In genomic region chr3:53044682-53045299, GRCm38 (mm10) we compare ENCODE assay signal across 9 mouse cellular contexts. TPM values are rescaled to one million over a fixed set of nuclear protein-coding genes. Genes with fewer than 3 reads are reported as not detected.
A peak's percentile ranks its signal among the peaks of the same experiment; 100 is the strongest.
DNase-seq lines count a peak whose midpoint lies in the region; ATAC-seq and TF ChIP-seq lines count a peak whose summit lies in the region.
"Had no signal": no experiment of that assay in that cellular context is flagged by ENCODE, and none has a peak within 500 bp of the region (broad histone marks: within the 10 kb centered on the region; RNA-seq: fewer than 3 reads in every experiment).

No protein-coding gene starts in this region.

- peak overlapping the region; percentile 24 for H3K4me2 ChIP-seq in forebrain, embryonic 14.5 days (ENCODE audit: low read length)
- peak overlapping the region; percentile 66 for H3K4me2 ChIP-seq in intestine, embryonic 14.5 days (ENCODE audit: low read length)
- peak overlapping the region; percentile 87 for H3K4me2 ChIP-seq in neural tube, embryonic 13.5 days

- H3K27me3 ChIP-seq in forebrain, embryonic 14.5 days (replicated peaks; ENCODE audit: control insufficient read depth, insufficient read depth, low read length): no peaks in the 10 kb centered on the region
- peaks cover 14% of the 10 kb centered on the region; the same call in 1 of the 2 replicates for H3K27me3 ChIP-seq in intestine, embryonic 14.5 days (replicated peaks; ENCODE audit: control insufficient read depth, insufficient read depth, low read length)
- peaks cover 13% of the 10 kb centered on the region for H3K27me3 ChIP-seq in neural tube, embryonic 13.5 days

- TF ChIP-seq CTCF in layer of hippocampus, adult 2 months (conservative IDR thresholded peaks at IDR 0.05): no peak

- no peaks in the 10 kb centered on the region for H3K9me3 ChIP-seq in forebrain, embryonic 14.5 days (replicated peaks; ENCODE audit: control insufficient read depth, low read length)
- H3K9me3 ChIP-seq in intestine, embryonic 14.5 days (ENCODE audit: control insufficient read depth, low read length): no peaks in the 10 kb centered on the region
- H3K9me3 ChIP-seq in neural tube, embryonic 13.5 days: no peaks in the 10 kb centered on the region

- ATAC-seq in forebrain, embryonic 14.5 days: no peak
- no peak for ATAC-seq in intestine, embryonic 14.5 days (replicated peaks; ENCODE audit: low FRiP score, low TSS enrichment, low read depth)
- no peak for ATAC-seq in neural tube, embryonic 13.5 days (ENCODE audit: low read depth)

- no peak for DNase-seq in layer of hippocampus, adult 2 months (ENCODE audit: low spot score in 2 of 2)
- DNase-seq in layer of hippocampus, adult 9-11 months: no peak
- DNase-seq in forebrain, embryonic 14.5 days (ENCODE audit: low spot score): no peak
- DNase-seq in intestine, embryonic 14.5 days (ENCODE audit: low spot score): no peak
- no peak for DNase-seq in yolk sac, embryonic 10.5 days (ENCODE audit: low spot score)
- no peak for DNase-seq in testis, postnatal 10 days (ENCODE audit: low spot score)
- DNase-seq: right cerebral cortex, postnatal 4 days had no signal

- WGBS in forebrain, embryonic 14.5 days: 76% methylated on average over 11 of the region's 11 CpGs
- 43% methylated on average over 11 of the region's 11 CpGs for WGBS in intestine, embryonic 14.5 days
- WGBS in neural tube, embryonic 13.5 days: 30% methylated on average over 11 of the region's 11 CpGs

- no peak overlapping the region for H3K9ac ChIP-seq in forebrain, embryonic 14.5 days (ENCODE audit: low read length)
- H3K9ac ChIP-seq in intestine, embryonic 14.5 days (ENCODE audit: low read length): peak overlapping the region; percentile 20; the same call in 1 of the 2 replicates
- H3K9ac ChIP-seq in neural tube, embryonic 13.5 days: peak overlapping the region; percentile 52; the same call in 1 of the 2 replicates

- H3K4me1 ChIP-seq in forebrain, embryonic 14.5 days (ENCODE audit: control insufficient read depth, insufficient read depth, low read length): 0 out of 2 replicates have a peak, but pooled peaks cover 3% of the 10 kb centered on the region
- peaks cover 9% of the 10 kb centered on the region; the same call in 1 of the 2 replicates for H3K4me1 ChIP-seq in intestine, embryonic 14.5 days (replicated peaks; ENCODE audit: control insufficient read depth, insufficient read depth, low read length)
- H3K4me1 ChIP-seq in neural tube, embryonic 13.5 days (replicated peaks): peaks cover 44% of the 10 kb centered on the region

- H3K4me3 ChIP-seq in layer of hippocampus, adult 2 months: peak overlapping the region; percentile 29
- no peak overlapping the region for H3K4me3 ChIP-seq in forebrain, embryonic 14.5 days (ENCODE audit: low read depth, low read length)
- peak overlapping the region; percentile 20 for H3K4me3 ChIP-seq in intestine, embryonic 14.5 days (ENCODE audit: low read depth, low read length)
- peak overlapping the region; percentile 74 for H3K4me3 ChIP-seq in neural tube, embryonic 13.5 days

- no peaks in the 10 kb centered on the region for H3K36me3 ChIP-seq in forebrain, embryonic 14.5 days (ENCODE audit: control insufficient read depth, insufficient read depth, low read length)
- H3K36me3 ChIP-seq in intestine, embryonic 14.5 days (ENCODE audit: control insufficient read depth, insufficient read depth, low read length): no peaks in the 10 kb centered on the region
- no peaks in the 10 kb centered on the region for H3K36me3 ChIP-seq in neural tube, embryonic 13.5 days

- H3K27ac ChIP-seq in layer of hippocampus, adult 2 months: no peak overlapping the region
- H3K27ac ChIP-seq in forebrain, embryonic 14.5 days (ENCODE audit: low read depth, low read length): no peak overlapping the region
- H3K27ac ChIP-seq in intestine, embryonic 14.5 days (ENCODE audit: low read depth): peak overlapping the region; percentile 62
- peak overlapping the region; percentile 74 for H3K27ac ChIP-seq in neural tube, embryonic 13.5 days (replicated peaks)
- H3K27ac ChIP-seq: macrophage had no signal

RNA-seq across cellular contexts. Expression of gene Lhfp, which starts 3.5 kb away (rescaled TPM):
- total RNA-seq in layer of hippocampus, adult 2 months (2021): 10 to 100 TPM; 19.1 to 20.4 TPM
- polyA plus RNA-seq in forebrain, embryonic 14.5 days (2014; fragmentation: Nextera tagmentation; extraction: Ambion mirVana): 37.4 and 40.5 TPM in 2 replicates
- 39.9 and 43.1 TPM in 2 replicates for polyA plus RNA-seq in intestine, embryonic 14.5 days (2014; fragmentation: Nextera tagmentation; extraction: Ambion mirVana)
- polyA plus RNA-seq in neural tube, embryonic 13.5 days (2015; fragmentation: Nextera tagmentation; extraction: Ambion mirVana): 58.2 and 62.5 TPM in 2 replicates

RNA-seq across cellular contexts. Expression of gene Cog6, which starts 27.8 kb away (rescaled TPM):
- total RNA-seq in layer of hippocampus, adult 2 months (2021): 10 to 100 TPM; 37.7 to 42.4 TPM
- 73.1 and 86.2 TPM in 2 replicates for polyA plus RNA-seq in forebrain, embryonic 14.5 days (2014; fragmentation: Nextera tagmentation; extraction: Ambion mirVana)
- 40.0 and 42.4 TPM in 2 replicates for polyA plus RNA-seq in intestine, embryonic 14.5 days (2014; fragmentation: Nextera tagmentation; extraction: Ambion mirVana)
- 52.0 and 53.7 TPM in 2 replicates for polyA plus RNA-seq in neural tube, embryonic 13.5 days (2015; fragmentation: Nextera tagmentation; extraction: Ambion mirVana)

Comparison
In these comparisons a context has a peak if more than half of its experiments do, and no peak if none do; other contexts are left out.
1. H3K27ac ChIP-seq: peak in intestine, embryonic 14.5 days (single experiment) and neural tube, embryonic 13.5 days (single experiment); none in layer of hippocampus, adult 2 months (single experiment) and forebrain, embryonic 14.5 days (single experiment).
2. H3K4me2 ChIP-seq: peak in every context shown above with its lines; median percentile 87 in neural tube, embryonic 13.5 days; 66 in intestine, embryonic 14.5 days; 24 in forebrain, embryonic 14.5 days.